Mouse (Mus musculus) layer of hippocampus, postnatal 36 days (tissue): ENCODE results near the gene Doc2a. TPM values are rescaled to one million over a fixed set of nuclear protein-coding genes. Genes with fewer than 3 reads are reported as not detected.

Source experiments
- DNase-seq, 2 experiments: peaks; one replicate each; pipeline ENCODE4 v3.0.0; 2022
- total RNA-seq, 2 experiments: library from RNA; stranded (reverse); gene quantifications; 2 replicates each; pipeline ENCODE4 v1.2.3; 2021

Doc2a gene
- total RNA-seq = 10 to 100 TPM; 16.1 to 17.7 TPM

DNA sequence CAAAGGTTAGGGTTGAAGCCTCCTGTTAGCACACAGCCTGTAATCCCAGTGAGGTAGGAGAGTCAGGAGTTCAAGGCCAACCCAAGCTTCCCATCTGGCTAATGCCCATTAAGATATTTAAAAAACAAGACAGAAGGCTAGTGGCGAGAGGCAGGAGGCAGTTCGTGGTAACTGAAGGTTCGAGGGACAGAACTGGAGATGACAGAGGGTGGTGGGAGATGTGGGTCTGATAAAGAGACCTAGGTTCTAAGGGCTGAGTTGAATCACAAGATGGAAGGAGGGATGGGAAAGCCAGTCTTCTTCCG, at the start of gene Doc2a:
Doc2a (plus strand) TSS at position 301 of the 305 bp plus-strand sequence.
- DNase-seq = no peak

DNA sequence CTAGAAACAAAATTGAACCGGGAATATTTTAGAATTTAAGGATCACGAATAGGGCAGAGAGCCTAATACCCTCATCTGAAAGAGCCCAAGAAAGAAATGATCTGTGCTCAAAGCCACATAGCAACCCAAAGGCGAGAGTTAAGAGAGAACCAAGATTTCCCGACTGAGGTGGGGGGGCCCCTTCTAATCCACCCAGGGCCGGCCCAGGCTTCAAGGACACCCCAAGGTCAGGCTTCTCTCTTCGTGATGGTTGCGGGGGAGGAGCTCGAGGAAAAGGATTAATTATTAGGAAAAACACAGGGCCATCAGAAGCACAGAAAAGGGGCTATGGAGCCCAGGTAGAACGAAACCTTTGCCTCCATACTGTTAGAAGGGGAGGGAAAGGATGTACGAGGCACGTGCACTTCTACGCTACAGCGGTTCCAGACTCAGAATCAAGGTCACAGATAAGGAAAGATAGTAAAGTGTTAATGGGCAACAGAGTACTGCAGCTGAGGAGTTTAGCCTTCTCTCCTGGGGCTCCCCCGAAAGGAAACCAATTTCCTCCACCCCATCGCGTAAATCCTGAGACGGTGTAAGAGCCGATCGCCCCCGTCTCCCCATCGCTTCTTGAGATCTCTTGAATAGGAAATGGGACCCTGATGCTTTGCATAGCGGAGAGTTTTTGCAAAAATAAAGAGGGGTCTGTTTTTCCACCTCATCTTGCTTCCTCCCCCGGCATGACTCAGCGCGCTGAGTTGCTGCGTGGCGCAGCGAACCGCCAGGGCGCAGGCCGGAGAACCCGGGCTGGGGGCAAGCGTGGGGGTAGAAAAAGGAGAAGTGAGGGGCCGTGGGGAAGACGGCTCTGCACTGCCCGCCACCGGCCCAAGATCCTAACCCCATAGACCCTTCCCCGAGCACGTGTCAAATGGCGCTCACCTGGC, 48.8 kb upstream of the Doc2a start:
- DNase-seq = no peak

- DNase-seq = peak; percentile 96 to 98
Measured at GRCm38 (mm10) chr7:126799050-126799467, 48.2 kb upstream of the Doc2a start.

DNA sequence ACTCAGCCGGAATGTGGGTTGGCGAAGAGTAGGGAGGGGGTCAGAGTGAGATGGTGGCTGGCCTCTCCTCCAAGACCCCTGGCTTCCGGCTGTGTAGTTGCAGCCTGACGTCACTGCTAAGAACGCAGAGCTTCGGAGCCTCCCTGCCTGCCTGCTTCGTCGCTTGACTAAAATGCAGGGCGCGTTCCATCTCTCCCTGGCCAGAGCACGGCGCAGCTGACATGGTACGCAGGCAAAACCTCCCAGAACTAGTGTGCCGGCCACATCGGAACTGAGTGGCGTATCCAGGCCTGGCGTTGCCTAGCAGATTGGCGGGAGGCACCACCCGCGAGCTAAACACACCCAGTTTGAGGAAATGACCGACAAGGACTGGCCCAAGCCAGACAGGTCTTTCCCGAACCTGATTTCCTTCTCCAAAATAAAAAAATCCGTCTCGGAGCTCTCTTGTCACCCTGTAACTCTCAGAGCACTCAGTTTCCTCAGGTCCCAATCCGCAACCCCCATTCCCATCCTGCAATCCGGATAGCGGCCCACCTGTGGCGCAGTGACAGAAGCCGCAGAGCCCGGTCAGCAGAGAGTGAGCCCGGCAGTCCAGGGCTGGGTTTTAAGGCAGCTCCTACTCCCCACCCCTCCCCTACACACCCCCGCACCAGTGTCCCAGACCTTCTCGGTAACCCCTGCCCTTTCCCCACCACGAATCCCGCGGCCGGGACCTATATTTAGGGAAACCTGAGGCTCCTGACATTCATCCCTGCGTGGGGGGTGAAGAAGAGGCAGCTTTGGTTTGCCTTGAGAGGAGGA, 47.5 kb upstream of the Doc2a start:
- peak; percentile 79 to 86 for DNase-seq

GRCm38 (mm10) chr7:126800269-126801056, 46.8 kb upstream of the Doc2a start:
- DNase-seq = no peak

DNA sequence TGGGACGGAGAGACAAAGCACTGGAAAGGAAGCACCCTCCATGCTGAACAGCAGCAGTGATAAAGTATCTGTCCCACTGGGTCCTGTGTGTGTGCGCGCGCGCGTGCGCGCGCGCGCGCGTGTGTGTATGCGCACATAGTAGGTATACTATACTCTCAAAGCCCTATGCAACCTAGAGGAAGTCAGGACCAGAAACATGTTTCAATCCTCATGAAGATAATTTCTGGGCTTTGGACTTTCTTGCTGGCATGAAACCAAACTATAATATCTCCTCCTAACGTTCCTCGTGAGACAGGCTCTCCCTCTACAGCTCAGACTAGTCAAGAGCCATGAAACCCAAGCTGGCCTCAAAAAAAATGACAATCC, 46.2 kb upstream of the Doc2a start:
- no peak for DNase-seq

- no peak for DNase-seq
Measured at GRCm38 (mm10) chr7:126802134-126802889, 44.9 kb upstream of the Doc2a start.

GRCm38 (mm10) chr7:126803181-126803580, 44.0 kb upstream of the Doc2a start:
- no peak for DNase-seq

- DNase-seq = no peak
Measured at GRCm38 (mm10) chr7:126803751-126804150, 43.5 kb upstream of the Doc2a start.

DNA sequence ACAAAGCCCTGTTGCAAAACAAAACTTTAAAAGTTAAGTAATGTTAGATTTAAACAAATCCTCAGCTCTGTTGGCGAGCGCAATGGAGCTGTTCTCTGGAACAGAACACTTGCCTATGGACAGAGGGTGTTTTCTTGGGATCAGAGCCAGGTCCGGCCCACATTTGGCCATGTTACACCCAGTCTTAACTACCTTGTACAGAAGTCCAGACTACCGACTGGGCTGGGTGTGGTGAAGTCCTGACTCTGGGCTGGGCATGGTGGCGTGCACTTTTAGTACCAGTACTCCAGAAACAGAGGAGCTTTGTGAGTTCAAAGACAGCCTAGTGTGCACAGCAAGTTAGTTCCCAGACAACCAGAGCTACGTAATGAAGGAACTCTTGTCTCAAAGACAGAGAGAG, 40.3 kb upstream of the Doc2a start:
- DNase-seq = no peak

DNA sequence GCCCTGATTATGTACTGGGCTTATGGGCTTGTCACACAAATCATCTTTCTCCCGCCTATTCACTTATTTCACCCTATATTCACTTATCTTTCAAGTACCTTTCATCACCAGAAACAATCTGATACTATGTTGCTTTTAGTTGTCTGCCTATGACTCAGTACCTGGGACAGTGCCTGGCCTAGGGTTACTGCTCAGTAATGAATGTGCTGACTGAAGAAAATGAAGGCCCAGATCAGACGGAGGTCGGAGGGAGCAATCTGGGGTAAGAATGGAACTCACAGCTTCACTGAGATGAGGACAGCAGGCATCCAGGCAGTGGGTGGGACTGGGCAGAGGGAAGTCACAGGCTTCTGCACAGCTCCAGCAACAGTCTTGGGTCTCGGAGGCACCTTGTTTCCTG, 39.8 kb upstream of the Doc2a start:
- DNase-seq = no peak

DNA sequence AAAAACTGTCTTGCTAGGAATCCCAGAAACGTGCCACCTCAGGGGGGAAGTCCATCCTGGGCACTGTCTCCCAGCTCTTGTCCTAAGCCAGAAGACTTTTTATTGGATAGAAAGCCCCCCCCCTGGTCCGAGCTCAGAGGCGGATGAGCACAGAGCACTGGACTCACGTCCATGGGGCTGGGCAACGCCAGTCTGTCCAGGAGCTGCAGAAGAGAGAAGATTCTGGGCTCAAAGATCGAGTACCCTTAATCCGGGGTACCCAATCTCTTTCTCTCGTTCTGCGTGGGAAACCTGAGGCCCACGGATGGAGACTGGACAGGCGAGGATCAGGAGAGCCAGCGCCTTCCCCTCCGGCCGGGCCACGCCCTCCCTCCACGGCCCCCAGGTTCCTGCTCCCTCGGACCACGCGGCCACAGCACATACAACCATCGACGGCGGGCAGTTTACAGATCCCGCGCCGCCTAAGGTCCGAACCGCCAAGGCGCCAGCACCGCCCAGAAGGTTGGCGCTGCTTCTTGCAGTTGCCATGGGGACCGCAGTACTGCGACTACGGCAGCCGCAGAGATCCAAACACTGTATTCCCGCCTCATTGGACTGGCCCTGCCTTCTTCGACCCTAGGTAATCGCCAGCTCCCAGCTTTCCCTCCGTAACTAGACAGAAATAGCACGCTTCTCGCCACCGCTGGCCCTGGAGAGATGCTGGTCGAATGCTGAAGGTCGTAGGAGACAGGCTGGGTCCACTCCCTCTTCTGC, 38.3 kb upstream of the Doc2a start:
- DNase-seq = peak; percentile 89 to 90

GRCm38 (mm10) chr7:126809723-126810369, 37.4 kb upstream of the Doc2a start:
- no peak for DNase-seq

GRCm38 (mm10) chr7:126815726-126816222, 31.4 kb upstream of the Doc2a start:
- no peak for DNase-seq

- DNase-seq = no peak
Measured at GRCm38 (mm10) chr7:126816494-126816893, 30.7 kb upstream of the Doc2a start.

DNA sequence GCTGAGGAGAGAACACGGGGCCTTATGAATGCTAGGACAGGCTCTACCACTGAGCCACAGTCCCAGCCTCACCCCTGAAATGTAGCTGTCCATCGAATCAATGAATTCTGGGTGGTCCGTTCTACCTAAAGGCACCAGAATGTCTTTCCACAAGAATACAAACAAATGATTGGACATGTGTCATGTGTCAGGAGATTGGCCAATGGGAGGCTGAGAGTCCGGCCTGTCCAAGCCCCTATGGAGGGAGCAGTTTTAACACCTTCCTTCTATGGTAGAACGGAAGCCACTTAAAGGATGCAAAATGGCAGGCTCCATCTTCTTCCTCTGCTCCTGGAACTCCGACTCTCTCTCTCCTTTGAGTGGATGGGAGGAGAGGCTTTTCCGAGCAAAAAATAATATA, 29.6 kb upstream of the Doc2a start:
- no peak for DNase-seq

DNA sequence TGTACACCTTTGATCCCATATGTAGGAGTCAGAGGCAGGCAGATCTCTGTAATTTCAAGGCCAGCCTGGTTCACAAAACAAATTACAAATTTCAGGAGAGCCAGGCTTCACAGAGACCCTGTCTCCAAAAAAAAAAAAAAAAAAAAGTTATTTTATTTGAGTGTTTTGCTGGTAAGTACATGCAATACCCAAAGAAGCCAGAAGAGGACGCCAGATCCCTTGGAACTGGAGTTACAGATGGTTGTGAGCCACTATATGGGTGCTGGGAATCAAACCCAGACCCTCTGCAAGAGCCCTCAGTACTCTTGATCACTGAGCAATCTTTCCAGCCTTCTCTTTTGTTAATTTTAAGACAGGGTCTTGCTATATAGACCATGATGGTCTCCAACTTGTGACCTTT, 28.4 kb upstream of the Doc2a start:
- DNase-seq = no peak

GRCm38 (mm10) chr7:126821835-126822511, 25.2 kb upstream of the Doc2a start:
- peak; percentile 70 to 77 for DNase-seq

DNA sequence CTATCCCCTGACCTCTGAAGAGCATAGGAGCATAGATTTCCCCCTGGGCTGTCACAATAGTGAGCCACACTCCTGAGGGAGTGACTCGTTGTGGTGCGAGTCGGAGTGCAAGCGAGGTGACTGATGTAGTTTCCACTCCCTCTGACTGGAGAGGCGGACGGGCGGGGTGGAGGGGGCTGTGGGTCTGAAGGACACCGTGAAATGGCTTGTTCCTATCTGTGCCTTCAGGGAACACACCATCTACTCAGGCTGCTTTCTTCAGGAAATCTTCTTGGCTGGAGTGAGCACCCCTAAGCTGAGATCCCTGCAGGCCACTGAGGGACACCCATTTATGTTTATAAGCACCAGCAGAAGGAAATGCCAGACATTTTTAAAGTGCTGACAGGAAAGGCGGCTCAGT, 24.5 kb upstream of the Doc2a start:
- no peak for DNase-seq

DNA sequence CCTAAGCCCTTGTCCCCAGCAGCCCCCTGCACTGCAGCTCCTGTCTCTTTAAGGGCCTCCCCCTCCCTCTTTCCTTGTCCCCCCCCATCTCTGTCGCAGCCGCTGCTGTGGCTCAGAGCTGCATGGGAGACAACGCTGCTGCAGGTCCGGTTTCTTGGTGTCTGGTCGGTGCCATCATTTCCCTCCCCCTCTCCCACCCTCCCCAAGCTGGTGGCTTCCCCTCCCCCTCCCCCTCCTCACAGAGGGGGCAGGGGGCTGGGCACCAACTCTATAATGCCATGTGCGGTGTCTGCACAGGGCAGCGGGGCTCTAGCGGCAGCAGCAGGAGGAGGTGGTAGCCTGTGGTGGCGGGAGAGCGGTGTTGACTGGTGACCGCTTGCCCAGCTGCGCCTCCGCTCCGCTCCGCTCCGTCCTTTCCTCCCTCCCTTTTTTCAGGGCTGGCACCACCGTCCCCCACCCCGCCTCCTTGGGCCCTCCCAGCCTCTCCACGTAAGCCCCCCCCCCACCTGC, 24.0 kb upstream of the Doc2a start:
- DNase-seq = no peak
